Mouse (Mus musculus) ES-E14 (cell line): ENCODE results near the gene Trafd1. TPM values are rescaled to one million over a fixed set of nuclear protein-coding genes. Genes with fewer than 3 reads are reported as not detected.
A peak's percentile ranks its signal among the peaks of the same experiment; 100 is the strongest.

ENCODE experiments used
- DNase-seq: peaks from one replicate; pipeline ENCODE4 v3.0.0-alpha.2; 2013; ENCODE audit warnings: low read depth, low spot score
- H3K27ac ChIP-seq: 2 replicates; pipeline ENCODE4 v1.5.1; 2012; ENCODE audit warnings: low read depth, mild to moderate bottlenecking, low read length, moderate library complexity, mixed read lengths; ENCODE audit not compliant: poor library complexity, insufficient read depth, severe bottlenecking
- H3K36me3 ChIP-seq: 2 replicates; pipeline ENCODE4 v1.6.1; 2012; ENCODE audit warnings: mild to moderate bottlenecking, low read length, moderate library complexity, mixed read lengths; ENCODE audit not compliant: control insufficient read depth, poor library complexity, insufficient read depth, severe bottlenecking
- H3K4me1 ChIP-seq, 2 experiments: fragments of 150-350 bp in 1 of 2; sonication (generic) in 1 of 2; 2 replicates each; pipeline ENCODE4 v1.6.1; 2012; ENCODE audit warnings: low read length in 2 of 2, mild to moderate bottlenecking in 1 of 2, mixed read lengths in 1 of 2; ENCODE audit not compliant: control insufficient read depth in 2 of 2, insufficient read depth in 2 of 2, poor library complexity in 1 of 2
- H3K4me3 ChIP-seq, 2 experiments: fragments of 150-350 bp in 1 of 2; sonication (generic) in 1 of 2; 2 replicates each; pipeline ENCODE4 v1.5.1; 2012; ENCODE audit warnings: low read length in 2 of 2, low read depth in 1 of 2, mild to moderate bottlenecking in 1 of 2, mixed read lengths in 1 of 2; ENCODE audit not compliant: insufficient read depth in 1 of 2, poor library complexity in 1 of 2, severe bottlenecking in 1 of 2
- H3K9ac ChIP-seq: 2 replicates; pipeline ENCODE4 v1.6.1; 2012; ENCODE audit warnings: low read depth, mild to moderate bottlenecking, low read length, mixed read lengths; ENCODE audit not compliant: poor library complexity, insufficient read depth, severe bottlenecking
- H3K9me3 ChIP-seq: fragments of 150-350 bp; sonication (generic); 2 replicates; pipeline ENCODE4 v1.6.1; 2012; ENCODE audit warnings: low read depth, mild to moderate bottlenecking, low read length; ENCODE audit not compliant: control insufficient read depth, insufficient read depth
- CHD2 ChIP-seq: IDR thresholded peaks from 2 replicates; pipeline ENCODE4 v1.6.1; 2014; ENCODE audit warnings: mild to moderate bottlenecking, low read depth, low read length, inconsistent platforms
- HCFC1 ChIP-seq: IDR thresholded peaks from 2 replicates; pipeline ENCODE4 v1.6.1; 2012; ENCODE audit warnings: low read length, inconsistent platforms, borderline replicate concordance; ENCODE audit not compliant: insufficient read depth
- MAFK ChIP-seq: IDR thresholded peaks from 2 replicates; pipeline ENCODE4 v1.6.1; 2014; ENCODE audit warnings: mild to moderate bottlenecking, low read depth, low read length, inconsistent platforms; ENCODE audit not compliant: insufficient read depth
- ZC3H11A ChIP-seq: IDR thresholded peaks from 2 replicates; pipeline ENCODE4 v1.6.1; 2012; ENCODE audit warnings: low read depth, mild to moderate bottlenecking, inconsistent platforms, low read length, borderline replicate concordance
- ZNF384 ChIP-seq: IDR thresholded peaks from 2 replicates; pipeline ENCODE4 v1.6.1; 2012; ENCODE audit warnings: low read depth, low read length, inconsistent platforms
- in situ Hi-C, 2 experiments: fragments of 600-800 bp; cut with MboI; formaldehyde crosslinking; loops; one replicate each; pipeline ENCODE4 v1.15.1; 2025; ENCODE audit warnings: low sequenced_read_pairs in 2 of 2, inconsistent platforms in 1 of 2; ENCODE audit not compliant: unreplicated experiment in 2 of 2
- total RNA-seq: library from RNA; depleted of rRNA; stranded (reverse); fragments of 300-350 nt; gene quantifications from 2 replicates; pipeline ENCODE4 v1.2.3, GENCODE M21; 2012

The Trafd1 gene
- total RNA-seq, 1 experiment, result 13.8 TPM

DNA sequence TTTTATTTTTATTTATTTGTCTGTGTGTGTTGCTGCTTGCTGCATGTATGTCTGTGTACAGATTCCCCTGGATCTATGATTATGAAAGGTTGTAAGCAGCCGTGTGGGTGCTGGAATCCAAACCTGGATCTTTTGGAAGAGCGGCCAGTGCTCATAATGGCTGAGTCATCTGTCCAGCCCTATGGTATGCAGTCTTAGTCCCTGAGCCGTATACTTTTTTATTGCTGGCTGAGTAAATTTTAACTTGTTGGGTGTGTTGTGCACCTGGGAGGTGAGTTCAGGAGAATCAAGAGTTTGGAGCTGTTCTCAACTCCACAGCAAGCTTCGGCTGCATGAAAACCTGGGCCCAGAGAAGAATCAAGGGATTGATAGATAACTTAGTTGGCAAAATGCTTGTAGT is 25.5 kb upstream of the Trafd1 start:
- Histone ChIP-seq H3K9ac (no peak overlapping the region), H3K4me1 (peaks cover 0 to 3% of the 10 kb centered on the region in 2 experiments; a peak in 2 of 4 replicates), H3K27ac (no peak overlapping the region), H3K4me3 (no peak overlapping the region), H3K36me3 (peaks cover 51% of the 10 kb centered on the region), H3K9me3 (no peaks in the 10 kb centered on the region)
- no peak for DNase-seq
- in situ Hi-C loops, result no loop called here
- TF ChIP-seq MAFK (no peak), HCFC1 (no peak), ZC3H11A (no peak), CHD2 (no peak), ZNF384 (no peak)

DNA sequence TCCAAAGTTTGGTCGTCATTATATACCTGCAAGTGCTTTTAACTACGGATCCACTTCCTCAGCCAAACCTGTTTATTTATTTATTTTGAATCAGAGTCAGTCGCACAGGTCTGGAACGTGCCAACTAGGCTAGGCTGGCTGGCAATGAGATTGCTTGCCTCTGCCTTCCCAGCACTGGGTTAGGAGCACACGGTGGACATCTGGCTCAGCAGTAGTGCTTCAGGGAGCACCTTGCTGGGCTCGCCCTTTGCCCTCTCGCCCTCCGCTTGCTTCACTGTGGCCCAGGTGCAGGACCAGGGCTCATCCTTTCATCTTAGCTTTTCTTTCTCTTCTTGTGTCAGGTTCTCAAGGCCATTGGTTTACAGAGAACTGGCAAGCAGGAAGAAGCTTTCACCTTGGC is 22.4 kb upstream of the Trafd1 start:
- Histone ChIP-seq H3K9me3 (no peaks in the 10 kb centered on the region), H3K27ac (no peak overlapping the region), H3K4me3 (no peak overlapping the region), H3K36me3 (peaks cover 44% of the 10 kb centered on the region), H3K4me1 (peaks cover 2 to 12% of the 10 kb centered on the region in 2 experiments; a peak in 2 of 4 replicates), H3K9ac (no peak overlapping the region)
- in situ Hi-C loops, result no loop called here
- no peak for DNase-seq
- TF ChIP-seq CHD2, result no peak
- no peak for TF ChIP-seq MAFK
- no peak for TF ChIP-seq ZNF384
- no peak for TF ChIP-seq ZC3H11A
- TF ChIP-seq HCFC1, result no peak

DNA sequence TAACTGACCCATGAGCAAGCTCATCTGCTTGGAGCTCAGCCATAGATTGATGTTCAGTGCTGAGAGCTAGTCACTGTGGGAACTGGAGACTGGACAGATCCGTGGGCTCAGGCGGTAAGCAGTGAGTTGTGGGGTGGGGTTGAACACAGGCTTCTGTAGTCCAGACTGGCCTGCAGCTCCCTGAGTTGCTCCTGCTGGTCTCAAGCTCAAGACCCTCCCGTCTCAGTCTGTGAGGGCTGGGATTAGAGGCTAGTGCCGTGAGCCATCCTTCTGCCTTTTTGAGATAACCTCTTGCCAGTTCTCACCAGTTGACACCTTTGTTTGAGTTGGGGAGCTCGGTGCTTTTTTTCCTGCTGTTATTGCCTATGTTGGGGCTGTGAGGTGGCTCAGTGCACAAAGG is 15.4 kb upstream of the Trafd1 start:
- DNase-seq, result no peak
- peak overlapping the region; percentile 40; the same call in 1 of the 2 replicates for H3K9ac ChIP-seq
- no peaks in the 10 kb centered on the region for H3K9me3 ChIP-seq
- no peak for TF ChIP-seq ZC3H11A
- no peak for TF ChIP-seq CHD2
- no peak for TF ChIP-seq ZNF384
- no peak for TF ChIP-seq MAFK
- TF ChIP-seq HCFC1, result no peak
- peaks cover 4 to 23% of the 10 kb centered on the region in 2 experiments; a peak in 2 of 4 replicates for H3K4me1 ChIP-seq
- H3K27ac ChIP-seq, result no peak overlapping the region
- in situ Hi-C loops, result no loop called here
- no peak overlapping the region for H3K4me3 ChIP-seq
- H3K36me3 ChIP-seq, result peaks cover 17% of the 10 kb centered on the region; the same call in 1 of the 2 replicates

DNA sequence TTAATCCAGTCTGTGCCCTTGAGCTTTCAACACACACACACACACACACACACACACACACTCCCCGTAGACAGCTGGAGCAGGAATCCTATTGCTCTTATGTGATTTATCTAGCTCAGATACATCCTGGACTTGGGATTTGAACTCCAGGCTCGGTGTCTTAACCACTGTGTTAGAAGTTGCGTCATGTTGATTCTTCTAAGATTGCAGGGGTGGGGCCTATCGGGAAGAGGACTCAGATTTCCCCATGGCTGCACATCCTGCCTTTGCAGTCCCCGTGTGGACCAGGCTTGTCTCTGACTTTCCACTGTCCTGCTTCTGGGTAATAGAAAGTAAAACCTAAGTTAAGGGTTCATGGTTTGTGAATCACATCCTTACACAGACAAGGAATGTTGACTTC is 14.6 kb upstream of the Trafd1 start:
- Histone ChIP-seq H3K4me1 (peaks cover 4 to 20% of the 10 kb centered on the region in 2 experiments; a peak in 2 of 4 replicates), H3K36me3 (peaks cover 14% of the 10 kb centered on the region; the same call in 1 of the 2 replicates), H3K27ac (no peak overlapping the region), H3K4me3 (no peak overlapping the region), H3K9ac (peak overlapping the region; percentile 33; the same call in 1 of the 2 replicates), H3K9me3 (no peaks in the 10 kb centered on the region)
- TF ChIP-seq HCFC1, result no peak
- no peak for TF ChIP-seq CHD2
- no peak for TF ChIP-seq ZC3H11A
- TF ChIP-seq ZNF384, result no peak
- TF ChIP-seq MAFK, result no peak
- in situ Hi-C loops, result no loop called here
- no peak for DNase-seq
